Mouse (Mus musculus) cerebellum, adult 2 months (tissue): Measurements from ENCODE around the gene Rap1gds1.

Experiments used
- CTCF ChIP-seq: fragments of 200-500 bp; IDR thresholded peaks from 2 replicates; pipeline ENCODE4 v1.5.1; 2011; ENCODE audit warnings: low read depth, mild to moderate bottlenecking, control low read depth, low read length, moderate library complexity, borderline replicate concordance; ENCODE audit not compliant: insufficient read depth
- POLR2A ChIP-seq: fragments of 200-500 bp; IDR thresholded peaks from 2 replicates; pipeline ENCODE4 v1.6.1; 2011; ENCODE audit warnings: low read length, control low read depth, borderline replicate concordance; ENCODE audit not compliant: insufficient read depth

DNA sequence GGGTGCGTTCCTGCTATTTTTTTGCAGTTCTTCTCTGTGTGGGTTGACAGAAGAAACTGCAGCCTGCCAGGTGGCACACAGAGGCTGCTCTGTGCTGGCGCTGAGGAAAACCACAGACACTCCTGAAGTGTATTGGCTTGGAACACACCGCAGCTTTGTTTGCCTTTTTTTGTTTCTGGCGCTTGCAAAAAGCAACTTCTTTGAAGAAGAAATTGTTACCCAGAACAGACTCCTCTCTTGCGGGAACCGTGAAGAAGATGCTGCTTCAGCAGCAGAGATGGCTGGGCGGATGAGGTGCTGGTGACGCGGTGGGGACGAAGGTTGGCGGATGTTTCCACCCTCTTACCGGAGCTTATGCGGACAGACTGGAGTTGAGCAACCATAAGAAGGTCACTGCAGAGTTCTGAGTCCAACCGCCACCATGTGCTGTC, 198.1 kb downstream of the Rap1gds1 start:
- TF ChIP-seq CTCF = no peak
- TF ChIP-seq POLR2A = no peak
